Mouse (Mus musculus): ENCODE data around the gene Ccdc70.
"Not testable (repeated sequence)": the region's sequence is repeated elsewhere in the genome, so short reads cannot be mapped to it uniquely, and the experiment has no call there.

Gene Ccdc70

GRCm38 (mm10) chr8:21969475-21969874 is at the start of gene Ccdc70:
TSS of gene Ccdc70 (plus strand) at chr8:21969775.
- DNase-seq = no peak

- DNase-seq = not testable (repeated sequence)
Measured at GRCm38 (mm10) chr8:21930754-21931153, 38.8 kb upstream of the Ccdc70 start.

- no peak for DNase-seq
Measured at GRCm38 (mm10) chr8:21932610-21933009, 37.0 kb upstream of the Ccdc70 start, which contains the start of gene Defb15. TSS of gene Defb15 (minus strand) at chr8:21932710.

GRCm38 (mm10) chr8:21938052-21938451 is 31.5 kb upstream of the Ccdc70 start, which contains the start of gene Defb35:
TSS of gene Defb35 (plus strand) at chr8:21938352.
- not testable (repeated sequence) for DNase-seq

GRCm38 (mm10) chr8:21946462-21946861 is 23.1 kb upstream of the Ccdc70 start, which contains the start of gene Defb13:
TSS of gene Defb13 (plus strand) at chr8:21946762.
- DNase-seq = no peak

GRCm38 (mm10) chr8:21947311-21948017 is 22.1 kb upstream of the Ccdc70 start:
- DNase-seq = no peak

GRCm38 (mm10) chr8:21955321-21955720 is 14.3 kb upstream of the Ccdc70 start:
- DNase-seq = no peak

- DNase-seq = no peak
Measured at GRCm38 (mm10) chr8:21956336-21956735, 13.2 kb upstream of the Ccdc70 start.

GRCm38 (mm10) chr8:21958414-21958813 is 11.2 kb upstream of the Ccdc70 start, which contains the start of gene Fam90a1a:
TSS of gene Fam90a1a (plus strand) at chr8:21958714.
- no peak for DNase-seq

- DNase-seq = no peak
Measured at GRCm38 (mm10) chr8:21966646-21967045, 2.9 kb upstream of the Ccdc70 start.

GRCm38 (mm10) chr8:21978193-21978592 is 8.6 kb downstream of the Ccdc70 start:
- DNase-seq = peak; percentile 33

- DNase-seq = peak; percentile 28
Measured at GRCm38 (mm10) chr8:21981664-21982337, 12.2 kb downstream of the Ccdc70 start.

- peak; percentile 45 for DNase-seq
Measured at GRCm38 (mm10) chr8:21992184-21992583, 22.6 kb downstream of the Ccdc70 start.

GRCm38 (mm10) chr8:21995181-21995580 is 25.6 kb downstream of the Ccdc70 start:
- DNase-seq = no peak

- DNase-seq = no peak
Measured at GRCm38 (mm10) chr8:22004750-22005522, 35.4 kb downstream of the Ccdc70 start.

GRCm38 (mm10) chr8:22006423-22006822 is 36.8 kb downstream of the Ccdc70 start:
- DNase-seq = no peak

GRCm38 (mm10) chr8:22009403-22009802 is 39.8 kb downstream of the Ccdc70 start:
- DNase-seq = peak; percentile 33

- DNase-seq = no peak
Measured at GRCm38 (mm10) chr8:22013034-22013707, 43.6 kb downstream of the Ccdc70 start.

- no peak for DNase-seq
Measured at GRCm38 (mm10) chr8:22017731-22018130, 48.2 kb downstream of the Ccdc70 start.

- no peak for DNase-seq
Measured at GRCm38 (mm10) chr8:22019498-22019897, 49.9 kb downstream of the Ccdc70 start.

- DNase-seq = no peak
Measured at GRCm38 (mm10) chr8:22022244-22022643, 52.7 kb downstream of the Ccdc70 start.
